Mouse (Mus musculus) embryo, embryonic 11.5 days (tissue): ENCODE measurements around the gene Cyp2d22.
"Not testable (repeated sequence)": the region's sequence is repeated elsewhere in the genome, so short reads cannot be mapped to it uniquely, and the experiment has no call there.

ENCODE experiments used
- DNase-seq: peaks from one replicate; pipeline ENCODE4 v3.0.0-alpha.2; 2012; ENCODE audit warnings: low read depth, low spot score

Gene Cyp2d22

GRCm38 (mm10) chr15:82379871-82380713 lies at the start of gene Cyp2d22:
Gene Cyp2d22, minus strand, starts transcription at chr15:82380260.
- DNase-seq = no peak

DNA sequence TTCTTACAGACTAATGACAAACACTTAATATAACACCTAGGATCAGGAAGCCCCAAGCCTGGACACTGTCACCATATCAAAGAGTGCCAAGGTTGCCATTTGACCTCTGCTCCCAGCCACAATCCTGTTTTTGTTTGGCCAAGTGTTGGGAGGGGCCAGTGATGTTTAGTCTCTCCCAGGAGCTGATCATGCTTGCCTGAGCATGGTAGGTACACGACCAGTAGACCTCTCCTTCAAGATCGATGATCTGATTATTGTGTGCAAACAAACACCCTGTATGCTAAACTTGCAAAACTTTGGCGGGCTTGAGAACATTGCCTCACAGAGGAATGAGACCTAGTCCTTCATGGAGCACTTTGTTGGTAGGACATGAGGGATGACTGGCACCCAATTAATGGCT lies 43.4 kb upstream of the Cyp2d22 start:
- no peak for DNase-seq

- DNase-seq = no peak
Observed at GRCm38 (mm10) chr15:82422935-82423334, 42.9 kb upstream of the Cyp2d22 start.

DNA sequence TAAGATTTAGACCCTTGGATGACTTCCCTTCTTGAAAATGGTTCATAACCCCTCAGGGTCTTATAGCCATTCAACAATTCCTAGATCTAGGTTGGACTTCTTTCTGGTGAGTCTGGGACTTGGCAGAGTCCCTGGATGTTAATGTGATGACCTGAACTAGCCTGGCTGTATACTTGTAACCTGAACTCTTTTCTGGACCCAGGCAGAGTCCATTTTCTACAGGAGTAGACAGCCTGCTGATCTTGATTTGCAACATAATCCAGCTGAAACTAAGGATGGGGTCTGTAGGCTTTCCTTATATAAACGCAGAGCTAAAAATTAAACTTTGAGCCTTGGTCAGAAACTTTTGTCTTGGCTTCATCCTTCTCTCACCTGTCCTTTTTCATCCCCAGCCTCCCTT lies 38.6 kb upstream of the Cyp2d22 start:
- no peak for DNase-seq

DNA sequence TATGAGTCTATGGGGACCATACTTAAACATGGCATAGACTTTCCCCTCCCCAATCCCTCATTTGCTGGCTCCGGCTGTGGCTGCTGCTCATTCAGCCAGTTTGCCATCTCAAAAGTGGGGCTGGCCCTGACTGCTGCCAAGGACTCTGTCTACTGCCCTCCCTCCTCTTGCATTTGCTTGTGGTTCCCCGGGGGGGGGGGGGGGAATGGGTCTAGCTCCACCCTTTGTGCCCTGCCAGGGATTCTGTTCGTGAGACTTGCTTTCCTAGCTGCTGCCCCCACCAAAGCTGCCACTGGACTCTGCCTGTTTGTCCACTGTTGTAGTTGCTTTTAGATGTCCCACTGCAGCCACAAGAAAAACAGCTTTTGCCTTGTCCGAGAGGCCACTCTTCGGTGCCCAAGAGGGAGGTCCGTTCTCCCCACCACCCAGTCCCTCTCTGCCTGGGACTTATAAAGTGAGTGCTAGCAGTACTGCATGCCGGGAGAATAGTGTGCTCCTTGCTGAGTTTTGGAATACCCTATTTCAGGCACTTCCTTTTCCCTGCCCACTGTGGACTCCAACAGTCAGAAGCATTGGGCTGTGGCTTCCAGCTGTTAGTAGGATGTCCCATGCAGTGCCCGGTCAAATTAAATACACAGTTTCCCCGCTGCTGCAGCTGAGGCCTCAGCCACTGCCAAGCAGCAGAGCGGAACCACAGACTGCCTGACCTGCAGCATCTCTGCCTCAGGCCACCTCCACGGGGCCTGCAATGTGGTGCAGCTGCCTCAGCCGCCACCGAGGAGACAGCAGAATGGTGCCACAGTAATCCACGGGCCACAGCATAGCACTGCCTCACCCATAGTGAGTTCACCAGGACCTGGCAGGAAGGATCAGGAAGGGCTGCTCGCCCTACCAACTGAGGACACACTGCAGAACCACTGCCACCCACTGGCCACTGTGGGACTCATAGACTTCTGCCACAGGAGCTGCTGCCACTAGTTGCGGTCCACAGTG lies 37.0 kb upstream of the Cyp2d22 start:
- peak; percentile 41 for DNase-seq

GRCm38 (mm10) chr15:82407536-82407935 lies 27.5 kb upstream of the Cyp2d22 start:
- no peak for DNase-seq

DNA sequence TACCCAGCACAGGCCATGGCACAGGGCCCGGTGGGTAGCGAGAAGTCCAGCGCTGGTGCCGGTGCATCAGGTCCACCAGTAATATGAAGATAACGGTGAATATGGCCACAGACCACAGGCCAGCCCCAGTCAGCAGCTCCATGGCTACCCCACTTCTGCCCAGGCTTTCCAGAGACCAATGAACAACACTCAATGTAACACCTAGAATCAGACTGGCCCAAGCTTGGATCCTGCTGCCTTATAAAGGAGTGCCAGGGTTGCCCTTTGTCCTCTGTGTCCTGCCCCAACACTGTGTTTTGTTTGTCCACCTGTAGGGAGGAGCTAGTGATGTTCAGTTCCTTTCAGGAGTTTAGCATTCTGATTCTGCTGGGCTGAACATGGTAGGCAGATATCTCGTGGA lies 26.9 kb upstream of the Cyp2d22 start, which contains the start of gene Cyp2d10:
Gene Cyp2d10, minus strand, starts transcription at position 215 of the 400 bp plus-strand sequence.
- DNase-seq = no peak

DNA sequence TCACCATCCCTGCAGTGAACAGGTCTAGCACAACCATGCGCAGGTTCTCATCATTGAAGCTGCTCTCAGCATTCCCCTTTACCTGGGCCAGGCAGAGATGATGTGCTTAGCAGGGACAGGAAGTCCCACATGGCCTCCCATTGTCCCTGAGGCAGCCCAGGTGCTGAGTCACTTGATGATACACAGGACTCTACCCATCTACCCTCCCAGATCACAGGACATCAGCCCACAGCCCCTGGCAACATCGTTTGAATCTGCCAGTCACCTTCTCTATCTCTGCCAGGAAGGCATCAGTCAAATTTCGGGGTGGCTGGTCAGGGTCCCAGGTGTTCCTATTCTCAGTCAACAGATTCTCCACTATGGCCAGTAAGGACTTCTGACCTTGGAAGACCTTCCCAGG lies 24.1 kb upstream of the Cyp2d22 start:
- DNase-seq = no peak

DNA sequence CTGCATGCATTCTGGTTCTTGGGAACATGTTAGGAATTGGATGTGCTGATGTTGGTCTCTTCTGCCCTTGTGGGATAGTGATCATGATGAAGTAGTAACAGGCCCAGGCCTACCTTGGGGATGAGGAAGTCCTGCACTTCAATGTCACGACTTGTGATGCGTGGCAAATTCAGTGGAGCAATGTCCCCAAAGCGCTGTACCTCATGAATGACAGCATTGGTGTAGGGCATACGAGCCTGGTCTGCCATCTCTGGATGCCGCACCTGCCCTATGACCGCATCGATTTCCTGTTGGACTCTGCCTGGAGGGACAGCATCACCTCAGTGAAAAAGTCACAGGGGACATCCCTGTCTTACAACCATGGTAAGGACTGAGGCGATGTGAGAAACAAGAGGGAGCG lies 23.5 kb upstream of the Cyp2d22 start:
- no peak for DNase-seq

DNA sequence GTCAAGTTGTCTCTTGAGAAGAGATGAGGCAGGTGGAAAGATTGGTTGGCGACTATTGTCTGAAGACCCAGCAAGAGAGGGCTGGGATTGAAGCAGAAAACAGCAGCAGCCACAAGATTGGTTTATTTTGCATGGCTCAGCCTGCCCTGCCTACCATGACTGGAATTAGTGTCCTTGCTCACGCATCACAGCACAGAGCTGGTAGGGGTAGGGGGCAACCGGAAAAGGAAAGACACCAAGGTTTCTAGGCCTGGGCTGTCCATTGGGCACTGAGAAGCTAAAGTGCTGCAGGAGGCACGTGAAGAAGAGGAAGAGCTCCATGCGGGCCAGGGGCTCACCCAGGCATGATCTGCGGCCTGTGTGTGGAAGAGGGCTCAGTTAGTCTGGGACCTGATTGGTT lies 22.7 kb upstream of the Cyp2d22 start:
- no peak for DNase-seq

DNA sequence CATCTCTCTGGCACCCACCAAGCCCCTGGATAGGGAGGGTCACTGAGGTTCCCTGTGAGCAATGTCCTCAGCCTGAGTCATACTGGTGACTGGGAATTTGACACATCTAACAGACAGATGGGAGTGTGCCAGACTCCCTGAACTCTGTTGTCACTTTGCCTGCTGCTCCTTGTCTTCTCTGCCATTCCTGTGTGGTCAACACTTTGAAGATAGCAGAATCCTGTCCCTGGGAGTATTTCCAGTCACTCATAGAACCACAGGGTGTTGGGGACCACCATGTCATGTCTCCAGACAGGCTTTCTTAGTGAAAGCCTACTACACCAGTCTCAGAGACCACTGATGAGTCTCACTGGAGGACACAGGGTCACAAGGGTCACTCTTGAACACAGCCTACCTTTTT lies 22.0 kb upstream of the Cyp2d22 start:
- DNase-seq = no peak

DNA sequence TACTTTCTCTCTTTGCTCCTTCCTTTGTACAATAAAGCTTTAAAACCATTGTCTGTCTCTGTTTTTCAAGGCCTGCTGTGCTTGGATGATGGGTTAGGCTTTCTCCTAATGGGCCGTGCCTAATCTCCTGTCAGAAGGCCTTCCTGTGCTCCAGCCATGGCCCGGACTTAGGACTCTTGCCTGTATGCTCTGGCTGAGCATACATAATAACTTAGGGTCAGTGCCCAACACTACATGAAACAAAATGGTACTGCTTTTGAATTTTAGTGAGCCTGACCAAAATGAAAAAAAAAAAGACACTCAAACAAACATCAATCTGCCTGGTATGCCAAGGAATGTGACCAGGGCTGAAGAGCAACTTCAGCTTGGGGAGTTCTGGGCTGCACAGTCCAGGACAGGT lies 21.5 kb upstream of the Cyp2d22 start:
- DNase-seq = no peak

GRCm38 (mm10) chr15:82395955-82396354 lies 15.9 kb upstream of the Cyp2d22 start:
- not testable (repeated sequence) for DNase-seq

DNA sequence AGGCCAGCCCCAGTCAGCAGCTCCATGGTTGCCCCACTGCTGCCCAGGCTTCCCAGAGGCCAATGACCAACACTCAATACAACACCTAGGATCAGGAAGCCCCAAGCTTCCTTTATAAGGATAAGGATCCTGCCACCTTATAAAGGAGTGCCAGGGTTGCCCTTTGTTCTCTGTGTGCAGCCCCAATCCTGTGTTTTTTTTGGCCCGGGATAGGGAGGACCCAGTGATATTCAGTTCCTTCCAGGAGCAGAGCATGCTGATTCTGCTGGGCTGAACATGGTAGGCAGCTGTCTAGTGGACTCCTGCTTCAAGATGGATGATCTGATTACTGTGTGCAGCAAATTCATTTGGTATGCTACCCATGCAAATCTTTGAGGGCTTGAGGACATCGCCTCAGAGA lies 13.9 kb upstream of the Cyp2d22 start, which contains the start of gene Cyp2d11:
Gene Cyp2d11, minus strand, starts transcription at position 101 of the 400 bp plus-strand sequence.
- DNase-seq = not testable (repeated sequence)

DNA sequence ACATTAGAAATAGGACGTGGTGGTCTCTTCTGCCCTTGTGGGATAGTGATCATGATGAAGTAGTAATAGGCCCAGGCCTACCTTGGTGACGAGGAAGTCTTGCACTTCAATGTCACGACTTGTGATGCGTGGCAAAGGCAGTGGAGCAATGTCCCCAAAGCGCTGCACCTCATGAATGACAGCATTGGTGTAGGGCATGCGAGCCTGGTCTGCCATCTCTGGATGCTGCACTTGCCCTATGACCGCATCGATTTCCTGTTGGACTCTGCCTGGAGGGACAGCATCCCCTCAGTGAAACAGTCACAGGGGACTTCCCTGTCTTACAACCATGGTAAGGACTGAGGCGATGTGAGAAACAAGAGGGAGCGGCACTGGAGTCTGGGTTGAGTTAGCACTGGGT lies 9.9 kb upstream of the Cyp2d22 start:
- DNase-seq = not testable (repeated sequence)

- no peak for DNase-seq
Observed at GRCm38 (mm10) chr15:82385729-82386128, 5.7 kb upstream of the Cyp2d22 start.

DNA sequence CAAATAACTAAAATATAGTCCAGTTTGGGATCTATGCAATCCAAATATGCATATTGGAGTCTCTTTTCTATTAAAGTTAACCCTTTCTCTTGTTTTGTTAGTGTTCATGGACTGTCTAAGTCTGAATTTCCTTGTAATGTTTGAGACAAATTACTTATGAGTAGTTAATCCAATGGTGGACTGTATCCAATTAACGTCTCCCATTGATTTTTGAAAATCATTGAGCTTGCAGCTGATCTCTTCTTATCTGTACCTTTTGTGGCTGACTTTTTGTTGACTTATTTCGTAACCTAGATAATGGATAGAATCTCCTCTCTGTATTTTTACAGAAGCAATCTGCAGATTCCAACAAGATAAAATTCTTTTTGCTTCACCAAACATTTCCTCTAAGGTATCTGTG lies 2.4 kb upstream of the Cyp2d22 start:
- no peak for DNase-seq

- no peak for DNase-seq
Observed at GRCm38 (mm10) chr15:82380714-82381062, 628 bp upstream of the Cyp2d22 start.

- no peak for DNase-seq
Observed at GRCm38 (mm10) chr15:82379511-82379870, 569 bp downstream of the Cyp2d22 start.

DNA sequence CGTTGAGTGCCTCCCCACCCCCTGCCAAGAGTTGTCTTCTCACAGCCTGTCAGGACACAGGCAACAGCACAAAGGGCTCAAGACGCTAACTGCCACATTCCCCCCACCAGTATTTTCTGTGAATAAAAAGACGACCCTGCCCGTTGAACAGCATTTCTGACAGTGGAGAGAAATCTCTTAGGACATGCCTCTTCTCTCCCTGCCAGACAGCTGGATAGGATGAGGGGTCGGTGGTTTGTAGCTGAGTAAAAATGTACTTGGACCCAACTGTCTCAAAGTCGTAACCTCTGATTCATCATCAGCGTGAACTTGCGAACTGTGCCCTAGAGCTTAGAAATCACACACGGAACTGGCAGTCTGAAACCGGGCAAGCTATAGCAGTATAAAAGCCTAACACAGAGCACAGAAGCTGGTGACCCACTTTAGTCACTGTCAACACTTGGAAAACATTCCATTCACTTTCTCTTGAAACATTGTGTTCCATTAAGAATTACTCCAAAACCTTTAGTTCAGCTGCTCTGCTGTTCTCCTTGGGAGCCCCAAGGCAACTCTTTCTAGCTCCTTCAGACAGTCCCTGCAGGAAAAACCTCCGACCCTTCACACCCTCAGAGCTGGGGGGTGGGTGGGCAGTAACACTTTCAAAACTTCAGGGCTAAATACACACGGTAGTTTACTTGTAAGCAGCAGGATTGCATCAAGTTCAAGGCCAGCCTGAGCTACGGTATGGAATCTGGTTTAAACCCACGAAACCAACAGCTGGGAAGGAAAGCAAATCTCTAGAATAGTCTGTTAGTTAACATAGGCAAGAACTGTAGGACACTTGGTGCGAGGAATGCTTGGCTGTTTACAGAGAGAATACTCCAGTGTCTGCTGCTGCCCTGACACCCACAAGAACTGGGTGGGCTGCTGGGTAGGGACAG lies 1.5 kb downstream of the Cyp2d22 start:
- no peak for DNase-seq

DNA sequence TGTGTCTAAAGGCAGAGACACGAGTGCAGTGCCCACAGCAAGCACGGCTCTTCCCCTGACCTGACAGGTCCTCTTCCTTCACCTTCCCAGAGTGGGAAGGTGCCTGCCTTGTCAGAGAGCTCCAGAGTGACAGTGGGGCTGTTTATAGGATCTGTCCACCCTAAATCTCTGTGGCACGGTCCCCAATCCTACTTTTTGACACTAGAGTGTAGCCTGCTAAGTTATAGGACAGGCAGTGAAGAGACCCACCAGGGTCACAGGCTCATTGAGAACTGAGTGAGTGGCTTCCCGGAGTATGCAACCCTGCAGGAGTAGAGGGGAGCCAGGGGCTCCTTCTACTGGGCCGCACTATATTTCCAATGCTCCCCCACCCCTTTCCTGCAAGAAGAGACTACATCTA lies 2.4 kb downstream of the Cyp2d22 start:
- no peak for DNase-seq
